Mouse (Mus musculus) liver, embryonic 11.5 days (tissue): ENCODE measurements around the gene Enc1. TPM values are rescaled to one million over a fixed set of nuclear protein-coding genes. Genes with fewer than 3 reads are reported as not detected.

ENCODE experiments used
- ATAC-seq: fragments of 200-750 bp; cut with Nextera tagmentation; replicated peaks from 2 replicates; pipeline ENCODE4 v1.8.0; 2017; ENCODE audit warnings: moderate number of reproducible peaks, mild to moderate bottlenecking, moderate TSS enrichment, moderate library complexity; ENCODE audit not compliant: low FRiP score
- DNase-seq: peaks from one replicate; pipeline ENCODE4 v3.0.0-alpha.2; 2017; ENCODE audit warnings: low spot score
- H3K27ac ChIP-seq: fragments of 300-500 bp; sonication (generic); 2 replicates; pipeline ENCODE4 v1.5.1; 2014; ENCODE audit warnings: mild to moderate bottlenecking, low read depth, low read length, control low read depth
- H3K27me3 ChIP-seq: fragments of 300-500 bp; sonication (generic); replicated peaks from 2 replicates; pipeline ENCODE4 v1.6.1; 2014; ENCODE audit warnings: low read length, mixed read lengths; ENCODE audit not compliant: control insufficient read depth, insufficient read depth
- H3K36me3 ChIP-seq: fragments of 300-500 bp; sonication (generic); 2 replicates; pipeline ENCODE4 v1.6.1; 2014; ENCODE audit warnings: mild to moderate bottlenecking, low read length, moderate library complexity, mixed read lengths; ENCODE audit not compliant: control insufficient read depth, insufficient read depth
- H3K4me1 ChIP-seq: fragments of 300-500 bp; sonication (generic); replicated peaks from 2 replicates; pipeline ENCODE4 v1.6.1; 2014; ENCODE audit warnings: low read length, mixed read lengths; ENCODE audit not compliant: control insufficient read depth, insufficient read depth
- H3K4me2 ChIP-seq: fragments of 300-500 bp; sonication (generic); 2 replicates; pipeline ENCODE4 v1.6.1; 2014; ENCODE audit warnings: mild to moderate bottlenecking, control low read depth, moderate library complexity
- H3K4me3 ChIP-seq: fragments of 300-500 bp; sonication (generic); 2 replicates; pipeline ENCODE4 v1.5.1; 2014; ENCODE audit warnings: low read depth, low read length, control low read depth
- H3K9ac ChIP-seq: fragments of 300-500 bp; sonication (generic); 2 replicates; pipeline ENCODE4 v1.6.1; 2014; ENCODE audit warnings: low read depth, low read length, control low read depth
- H3K9me3 ChIP-seq: fragments of 300-500 bp; sonication (generic); 2 replicates; pipeline ENCODE4 v1.6.1; 2016; ENCODE audit warnings: low read length, inconsistent platforms, mixed read lengths; ENCODE audit not compliant: control insufficient read depth
- WGBS: fragments of 180-500 bp; shearing (Covaris S2); extraction: QIAGEN DNeasy Blood & Tissue Kit; methylation state at CpG from one replicate; pipeline ENCODE4 v1.1.7; 2014; 5-methylcytosine and 5-hydroxymethylcytosine counted together
- polyA plus RNA-seq: library from polyadenylated mRNA; unstranded; fragments of >200 nt; fragmentation: Nextera tagmentation; extraction: Ambion mirVana; gene quantifications from 2 replicates; pipeline ENCODE4 v1.2.1, GENCODE M21; 2014

Gene Enc1
- polyA plus RNA-seq, 1 experiment from 2014 or later = 2.2 TPM

DNA sequence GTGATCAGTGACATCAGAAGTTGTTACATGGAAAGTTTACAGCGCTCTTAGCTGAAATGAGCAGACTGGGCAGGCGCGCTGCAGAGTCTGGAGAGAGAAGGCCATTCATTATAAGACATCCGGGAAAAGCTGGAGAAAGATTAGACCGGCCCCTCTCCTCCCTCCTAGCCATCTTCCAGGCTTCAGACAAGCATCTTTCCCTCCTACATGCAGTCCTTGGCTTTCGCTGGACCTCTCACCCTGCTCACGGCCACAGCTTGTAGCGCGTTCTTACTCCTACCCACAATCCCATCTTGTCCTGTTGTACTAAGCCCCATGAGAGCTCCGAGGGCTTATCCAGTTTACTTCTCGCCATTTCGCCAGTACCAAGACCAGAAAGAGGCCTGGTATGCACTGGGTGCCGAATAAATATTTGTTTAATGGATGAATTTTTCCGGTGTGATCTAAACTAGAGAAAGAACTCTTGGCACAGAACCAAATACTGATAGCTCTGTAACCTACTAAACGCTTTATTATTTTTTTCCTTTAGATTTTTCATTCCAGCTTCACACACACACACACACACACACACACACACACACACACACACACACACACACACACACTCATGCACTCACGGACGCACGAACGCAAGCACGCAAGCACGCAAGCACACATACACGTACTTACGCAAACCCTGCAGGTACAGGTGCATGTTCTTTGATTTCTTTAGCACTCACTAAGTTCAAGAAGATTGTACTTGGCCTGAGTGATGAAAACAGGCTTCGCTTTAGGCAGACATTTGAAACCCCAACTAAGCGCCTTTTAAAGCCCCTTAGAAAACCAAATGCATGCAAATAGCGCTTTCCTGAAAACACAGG, 41.4 kb downstream of the Enc1 start:
- Histone ChIP-seq H3K27ac (no peak overlapping the region), H3K36me3 (no peaks in the 10 kb centered on the region), H3K9ac (peak overlapping the region; percentile 7; the same call in 1 of the 2 replicates), H3K4me3 (no peak overlapping the region), H3K4me2 (peak overlapping the region; percentile 52), H3K4me1 (no peaks in the 10 kb centered on the region), H3K27me3 (peaks cover 5% of the 10 kb centered on the region), H3K9me3 (no peaks in the 10 kb centered on the region)
- no peak for ATAC-seq
- 26% methylated on average over 26 of the region's 26 CpGs for WGBS
- DNase-seq = no peak

DNA sequence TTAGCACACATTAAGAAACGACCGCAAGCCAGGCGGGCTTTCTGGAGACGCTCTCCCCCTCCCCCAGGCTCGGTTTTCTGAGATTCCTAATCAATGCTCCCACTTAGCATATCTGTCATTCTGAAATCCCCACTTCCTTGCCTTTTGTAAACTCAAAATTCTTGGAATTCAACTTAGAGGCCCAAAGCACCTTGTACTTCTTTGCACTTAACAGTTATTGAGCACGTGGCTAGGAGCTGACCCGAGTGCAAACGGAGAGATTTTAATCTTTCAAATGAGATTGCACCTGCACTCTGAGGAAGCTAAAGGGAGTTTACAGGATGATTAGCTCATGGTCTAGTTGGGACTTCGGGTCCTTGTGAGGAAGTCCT, 42.0 kb downstream of the Enc1 start:
- Histone ChIP-seq H3K9me3 (no peaks in the 10 kb centered on the region), H3K36me3 (no peaks in the 10 kb centered on the region), H3K27ac (no peak overlapping the region), H3K4me2 (no peak overlapping the region; the same call in 1 of the 2 replicates), H3K9ac (no peak overlapping the region), H3K4me1 (no peaks in the 10 kb centered on the region), H3K4me3 (no peak overlapping the region), H3K27me3 (peaks cover 5% of the 10 kb centered on the region)
- 11% methylated on average over 9 of the region's 9 CpGs for WGBS
- ATAC-seq (no peak), DNase-seq (no peak)

GRCm38 (mm10) chr13:97287046-97287445, 46.1 kb downstream of the Enc1 start:
- ATAC-seq = no peak
- 81% methylated on average over 3 of the region's 3 CpGs for WGBS
- peaks cover 5% of the 10 kb centered on the region for H3K27me3 ChIP-seq

GRCm38 (mm10) chr13:97290747-97291146, 49.8 kb downstream of the Enc1 start:
- no peak for DNase-seq
- H3K4me1 ChIP-seq = peaks cover 6% of the 10 kb centered on the region; the same call in 1 of the 2 replicates

More at GRCm38 (mm10) chr13:97287046-97287445, 46.1 kb downstream of the Enc1 start:
- Histone ChIP-seq H3K9me3 (no peaks in the 10 kb centered on the region), H3K36me3 (no peaks in the 10 kb centered on the region), H3K27ac (no peak overlapping the region), H3K4me3 (no peak overlapping the region), H3K4me1 (0 out of 2 replicates have a peak, but pooled peaks cover 2% of the 10 kb centered on the region), H3K4me2 (no peak overlapping the region), H3K9ac (no peak overlapping the region)
- DNase-seq = no peak

DNA sequence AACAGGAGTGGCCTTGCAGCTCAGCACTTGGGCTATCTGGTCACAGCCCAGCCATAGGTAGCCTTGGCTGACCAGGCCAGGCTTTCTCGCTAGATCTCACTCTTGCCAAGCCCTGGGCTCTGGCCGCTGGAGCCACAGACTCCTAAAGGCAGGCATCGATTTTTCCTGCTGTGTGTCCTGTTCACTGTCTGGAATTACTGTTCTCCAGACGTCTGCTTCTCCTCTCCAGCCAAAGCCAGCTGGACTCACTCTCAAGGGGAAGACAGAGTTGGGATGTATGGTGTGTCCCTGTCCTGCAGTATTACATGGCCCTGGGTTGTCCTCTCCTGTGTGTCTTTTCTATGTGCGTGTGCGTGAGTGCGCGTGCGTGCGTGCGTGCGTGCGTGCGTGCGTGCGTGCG, 50.4 kb downstream of the Enc1 start:
- Histone ChIP-seq H3K4me3 (no peak overlapping the region), H3K4me2 (no peak overlapping the region), H3K27ac (no peak overlapping the region), H3K4me1 (peaks cover 6% of the 10 kb centered on the region; the same call in 1 of the 2 replicates), H3K27me3 (0 out of 2 replicates have a peak, but pooled peaks cover 3% of the 10 kb centered on the region), H3K9ac (no peak overlapping the region), H3K36me3 (no peaks in the 10 kb centered on the region), H3K9me3 (no peaks in the 10 kb centered on the region)
- DNase-seq (no peak), ATAC-seq (no peak)
- 82% methylated on average over 17 of the region's 17 CpGs for WGBS

More at GRCm38 (mm10) chr13:97290747-97291146, 49.8 kb downstream of the Enc1 start:
- no peak for ATAC-seq
- Histone ChIP-seq H3K27me3 (0 out of 2 replicates have a peak, but pooled peaks cover 3% of the 10 kb centered on the region), H3K4me2 (no peak overlapping the region), H3K9me3 (no peaks in the 10 kb centered on the region), H3K36me3 (no peaks in the 10 kb centered on the region), H3K4me3 (no peak overlapping the region), H3K27ac (no peak overlapping the region), H3K9ac (no peak overlapping the region)
- 25% methylated on average over 3 of the region's 3 CpGs for WGBS

DNA sequence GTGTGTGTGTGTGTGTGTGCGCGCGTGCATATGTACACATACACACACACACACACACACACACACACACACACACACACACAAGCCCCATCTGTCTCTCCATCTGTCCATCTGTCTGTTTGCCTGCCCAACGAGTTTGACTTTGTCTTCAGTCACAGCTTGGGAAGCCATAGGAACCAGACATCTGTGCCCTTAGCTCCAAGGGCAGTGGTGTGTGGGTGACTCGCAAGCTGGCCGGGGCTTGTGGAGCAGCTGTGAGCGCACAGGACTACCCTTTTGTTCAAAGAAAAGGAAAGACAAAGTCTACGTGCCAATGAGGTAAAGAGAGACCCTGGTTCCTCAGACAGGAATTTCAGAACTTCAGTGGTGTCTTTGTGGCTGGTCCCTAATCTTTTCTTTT, 51.1 kb downstream of the Enc1 start:
- Histone ChIP-seq H3K36me3 (no peaks in the 10 kb centered on the region), H3K9ac (no peak overlapping the region), H3K27me3 (0 out of 2 replicates have a peak, but pooled peaks cover 3% of the 10 kb centered on the region), H3K4me2 (no peak overlapping the region), H3K4me3 (no peak overlapping the region), H3K27ac (no peak overlapping the region), H3K9me3 (no peaks in the 10 kb centered on the region), H3K4me1 (peaks cover 6% of the 10 kb centered on the region; the same call in 1 of the 2 replicates)
- DNase-seq = no peak
- WGBS = 56% methylated on average over 8 of the region's 8 CpGs
- no peak for ATAC-seq

DNA sequence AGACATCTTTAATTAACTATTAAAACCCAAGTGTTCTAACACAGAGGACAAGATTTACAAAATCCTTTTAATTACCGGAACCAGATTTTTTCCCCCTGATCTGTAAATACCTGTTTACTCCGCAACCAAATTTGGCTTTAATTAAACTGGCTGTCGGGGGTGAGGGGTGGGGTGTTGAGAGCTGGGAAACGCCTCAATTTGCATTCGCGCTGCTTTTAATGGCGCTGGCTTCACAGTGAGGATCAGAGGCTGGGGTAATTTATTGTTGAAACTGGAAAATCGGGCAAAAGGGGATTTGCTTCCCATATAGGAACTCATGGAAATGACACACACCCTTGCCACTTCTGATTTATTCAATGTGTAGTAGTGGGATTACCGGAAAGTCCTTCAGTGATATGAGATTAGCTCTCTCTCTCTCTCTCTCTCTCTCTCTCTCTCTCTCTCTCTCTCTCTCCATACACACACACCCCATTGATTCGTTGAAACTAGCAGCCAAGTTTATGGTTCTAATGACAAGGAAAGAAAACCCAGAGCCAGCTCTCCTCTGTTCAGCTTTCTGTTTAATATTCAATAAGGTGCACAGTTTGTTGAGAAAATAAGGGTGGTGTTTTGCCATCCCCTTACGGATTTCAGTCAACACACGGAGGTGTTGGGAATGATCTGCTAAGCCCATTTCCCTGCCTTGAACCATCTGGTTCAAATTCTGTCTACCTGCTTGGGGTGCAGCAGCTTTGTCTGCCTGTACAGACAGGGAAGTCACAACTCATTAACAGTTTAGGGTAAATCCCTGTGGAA, 51.7 kb downstream of the Enc1 start:
- Histone ChIP-seq H3K9ac (no peak overlapping the region), H3K4me2 (no peak overlapping the region), H3K9me3 (no peaks in the 10 kb centered on the region), H3K27me3 (0 out of 2 replicates have a peak, but pooled peaks cover 3% of the 10 kb centered on the region), H3K27ac (no peak overlapping the region), H3K36me3 (no peaks in the 10 kb centered on the region), H3K4me1 (peaks cover 6% of the 10 kb centered on the region; the same call in 1 of the 2 replicates), H3K4me3 (no peak overlapping the region)
- 41% methylated on average over 12 of the region's 12 CpGs for WGBS
- DNase-seq (no peak), ATAC-seq (no peak)

- no peak overlapping the region for H3K4me2 ChIP-seq
- DNase-seq (no peak), ATAC-seq (0 out of 2 replicates have a peak, but pooled peaks have one; percentile 11)
- 54% methylated on average over 9 of the region's 9 CpGs for WGBS
- H3K9ac ChIP-seq = no peak overlapping the region
- H3K27me3 ChIP-seq = 0 out of 2 replicates have a peak, but pooled peaks cover 3% of the 10 kb centered on the region
- H3K27ac ChIP-seq = no peak overlapping the region
- H3K9me3 ChIP-seq = no peaks in the 10 kb centered on the region
- H3K4me3 ChIP-seq = no peak overlapping the region
- peaks cover 10% of the 10 kb centered on the region; the same call in 1 of the 2 replicates for H3K4me1 ChIP-seq
- H3K36me3 ChIP-seq = no peaks in the 10 kb centered on the region
These were observed 54.4 kb downstream of the Enc1 start for GRCm38 (mm10) chr13:97295101-97295852.
